Mouse (Mus musculus): ENCODE data around the gene Hrh2. TPM values are rescaled to one million over a fixed set of nuclear protein-coding genes. Genes with fewer than 3 reads are reported as not detected.

Hrh2 gene
- polyA plus RNA-seq, 2 experiments: 0.13 TPM; not detected in 1

GRCm38 (mm10) chr13:54280366-54280765, 88.4 kb downstream of the Hrh2 start:
- 81% methylated on average over 7 of the region's 7 CpGs for WGBS
- peaks cover 11% of the 10 kb centered on the region for H3K4me1 ChIP-seq (ENCODE audit: control insufficient read depth, insufficient read depth, low read length)

GRCm38 (mm10) chr13:54281149-54281548, 89.2 kb downstream of the Hrh2 start:
- Histone ChIP-seq H3K4me1 (ENCODE audit: control insufficient read depth, insufficient read depth, low read length) (peaks cover 11% of the 10 kb centered on the region), H3K27me3 (ENCODE audit: control insufficient read depth, insufficient read depth, low read length) (peaks cover 12% of the 10 kb centered on the region; the same call in 1 of the 2 replicates), H3K4me3 (replicated peaks; ENCODE audit: low read length) (no peak overlapping the region), H3K4me2 (replicated peaks; ENCODE audit: low read depth, low read length, severe bottlenecking) (no peak overlapping the region), H3K36me3 (ENCODE audit: control insufficient read depth, insufficient read depth, low read length) (no peaks in the 10 kb centered on the region), H3K27ac (replicated peaks; ENCODE audit: low read depth, low read length) (no peak overlapping the region), H3K9me3 (ENCODE audit: control insufficient read depth, low read length) (no peaks in the 10 kb centered on the region), H3K9ac (ENCODE audit: low read depth, low read length, severe bottlenecking) (no peak overlapping the region)
- ATAC-seq (ENCODE audit: low FRiP score, low read depth) (no peak), DNase-seq (ENCODE audit: low spot score) (no peak)
- 72% methylated on average over 7 of the region's 7 CpGs for WGBS
- no peak for TF ChIP-seq POLR2A (IDR thresholded peaks at IDR 0.05; ENCODE audit: borderline replicate concordance, extremely low read depth, insufficient read depth, insufficient read length)

More at GRCm38 (mm10) chr13:54280366-54280765, 88.4 kb downstream of the Hrh2 start:
- H3K36me3 ChIP-seq (ENCODE audit: control insufficient read depth, insufficient read depth, low read length): no peaks in the 10 kb centered on the region
- peaks cover 12% of the 10 kb centered on the region; the same call in 1 of the 2 replicates for H3K27me3 ChIP-seq (ENCODE audit: control insufficient read depth, insufficient read depth, low read length)
- no peak overlapping the region for H3K4me3 ChIP-seq (replicated peaks; ENCODE audit: low read length)
- H3K9me3 ChIP-seq (ENCODE audit: control insufficient read depth, low read length): no peaks in the 10 kb centered on the region
- no peak overlapping the region for H3K4me2 ChIP-seq (replicated peaks; ENCODE audit: low read depth, low read length, severe bottlenecking)
- no peak overlapping the region for H3K27ac ChIP-seq (replicated peaks; ENCODE audit: low read depth, low read length)
- no peak for DNase-seq (ENCODE audit: low spot score)
- no peak for TF ChIP-seq POLR2A (IDR thresholded peaks at IDR 0.05; ENCODE audit: borderline replicate concordance, extremely low read depth, insufficient read depth, insufficient read length)
- no peak overlapping the region for H3K9ac ChIP-seq (ENCODE audit: low read depth, low read length, severe bottlenecking)
- no peak for ATAC-seq (ENCODE audit: low FRiP score, low read depth)

GRCm38 (mm10) chr13:54281623-54282022, 89.7 kb downstream of the Hrh2 start:
- ATAC-seq (ENCODE audit: low FRiP score, low read depth): no peak
- 22% methylated on average over 8 of the region's 8 CpGs for WGBS

GRCm38 (mm10) chr13:54282149-54282860, 90.4 kb downstream of the Hrh2 start:
- TF ChIP-seq POLR2A (IDR thresholded peaks at IDR 0.05; ENCODE audit: borderline replicate concordance, extremely low read depth, insufficient read depth, insufficient read length): no peak
- Histone ChIP-seq H3K27ac (replicated peaks; ENCODE audit: low read depth, low read length) (no peak overlapping the region), H3K9me3 (ENCODE audit: control insufficient read depth, low read length) (no peaks in the 10 kb centered on the region), H3K36me3 (ENCODE audit: control insufficient read depth, insufficient read depth, low read length) (no peaks in the 10 kb centered on the region), H3K4me2 (replicated peaks; ENCODE audit: low read depth, low read length, severe bottlenecking) (peak overlapping the region; percentile 45), H3K9ac (ENCODE audit: low read depth, low read length, severe bottlenecking) (no peak overlapping the region), H3K27me3 (ENCODE audit: control insufficient read depth, insufficient read depth, low read length) (peaks cover 12% of the 10 kb centered on the region; the same call in 1 of the 2 replicates), H3K4me3 (replicated peaks; ENCODE audit: low read length) (0 out of 2 replicates have a peak overlapping the region, but pooled peaks have one; percentile 20), H3K4me1 (ENCODE audit: control insufficient read depth, insufficient read depth, low read length) (peaks cover 11% of the 10 kb centered on the region)
- ATAC-seq (ENCODE audit: low FRiP score, low read depth) (no peak), DNase-seq (ENCODE audit: low spot score) (no peak)
- WGBS: 13% methylated on average over 17 of the region's 17 CpGs

More at GRCm38 (mm10) chr13:54281623-54282022, 89.7 kb downstream of the Hrh2 start:
- H3K27me3 ChIP-seq (ENCODE audit: control insufficient read depth, insufficient read depth, low read length): peaks cover 12% of the 10 kb centered on the region; the same call in 1 of the 2 replicates
- H3K4me2 ChIP-seq (replicated peaks; ENCODE audit: low read depth, low read length, severe bottlenecking): no peak overlapping the region
- no peak for TF ChIP-seq POLR2A (IDR thresholded peaks at IDR 0.05; ENCODE audit: borderline replicate concordance, extremely low read depth, insufficient read depth, insufficient read length)
- H3K27ac ChIP-seq (replicated peaks; ENCODE audit: low read depth, low read length): no peak overlapping the region
- DNase-seq (ENCODE audit: low spot score): no peak
- H3K4me1 ChIP-seq (ENCODE audit: control insufficient read depth, insufficient read depth, low read length): peaks cover 11% of the 10 kb centered on the region
- H3K36me3 ChIP-seq (ENCODE audit: control insufficient read depth, insufficient read depth, low read length): no peaks in the 10 kb centered on the region
- no peak overlapping the region for H3K9ac ChIP-seq (ENCODE audit: low read depth, low read length, severe bottlenecking)
- H3K9me3 ChIP-seq (ENCODE audit: control insufficient read depth, low read length): no peaks in the 10 kb centered on the region
- H3K4me3 ChIP-seq (replicated peaks; ENCODE audit: low read length): no peak overlapping the region

GRCm38 (mm10) chr13:54282861-54283206, 90.9 kb downstream of the Hrh2 start:
- Histone ChIP-seq H3K27me3 (ENCODE audit: control insufficient read depth, insufficient read depth, low read length) (peaks cover 12% of the 10 kb centered on the region; the same call in 1 of the 2 replicates), H3K27ac (replicated peaks; ENCODE audit: low read depth, low read length) (no peak overlapping the region), H3K9me3 (ENCODE audit: control insufficient read depth, low read length) (no peaks in the 10 kb centered on the region), H3K4me3 (replicated peaks; ENCODE audit: low read length) (0 out of 2 replicates have a peak overlapping the region, but pooled peaks have one; percentile 20), H3K9ac (ENCODE audit: low read depth, low read length, severe bottlenecking) (no peak overlapping the region), H3K36me3 (ENCODE audit: control insufficient read depth, insufficient read depth, low read length) (no peaks in the 10 kb centered on the region), H3K4me1 (ENCODE audit: control insufficient read depth, insufficient read depth, low read length) (peaks cover 11% of the 10 kb centered on the region), H3K4me2 (replicated peaks; ENCODE audit: low read depth, low read length, severe bottlenecking) (peak overlapping the region; percentile 45)
- DNase-seq (ENCODE audit: low spot score) (no peak), ATAC-seq (ENCODE audit: low FRiP score, low read depth) (no peak)
- no peak for TF ChIP-seq POLR2A (IDR thresholded peaks at IDR 0.05; ENCODE audit: borderline replicate concordance, extremely low read depth, insufficient read depth, insufficient read length)
- WGBS: 5% methylated on average over 10 of the region's 10 CpGs

Other genes starting within 250 kb of the Hrh2 start
- 0.03 and 0.06 TPM in 2 replicates for gene Drd1, start 136.4 kb upstream of the Hrh2 start, polyA plus RNA-seq (2012; rRNA removed)
- gene Drd1, start 136.4 kb upstream of the Hrh2 start, polyA plus RNA-seq (2014; fragmentation: Nextera tagmentation; extraction: Ambion mirVana): 0.06 and 0.19 TPM in 2 replicates
- gene Sfxn1, start 120.3 kb upstream of the Hrh2 start, polyA plus RNA-seq (2012; rRNA removed): 26.6 and 26.7 TPM in 2 replicates
- 49.9 and 51.6 TPM in 2 replicates for gene Sfxn1, start 120.3 kb upstream of the Hrh2 start, polyA plus RNA-seq (2014; fragmentation: Nextera tagmentation; extraction: Ambion mirVana)
- 10.8 and 10.9 TPM in 2 replicates for gene Cplx2, start 179.2 kb downstream of the Hrh2 start, polyA plus RNA-seq (2012; rRNA removed)
- 5.5 and 7.1 TPM in 2 replicates for gene Cplx2, start 179.2 kb downstream of the Hrh2 start, polyA plus RNA-seq (2014; fragmentation: Nextera tagmentation; extraction: Ambion mirVana)